Mouse (Mus musculus) small intestine, adult 2 months (tissue): ENCODE results near the gene Miox.

ENCODE experiments used
- CTCF ChIP-seq: fragments of 200-500 bp; IDR thresholded peaks from 2 replicates; pipeline ENCODE4 v1.5.1; 2012; ENCODE audit warnings: low read depth, mild to moderate bottlenecking, control low read depth, inconsistent platforms, low read length, moderate library complexity, mixed read lengths; ENCODE audit not compliant: insufficient replicate concordance, insufficient read length; ENCODE audit errors: extremely low read depth
- POLR2A ChIP-seq: fragments of 200-500 bp; IDR thresholded peaks from 2 replicates; pipeline ENCODE4 v1.6.1; 2012; ENCODE audit warnings: low read depth, mild to moderate bottlenecking, control low read depth, inconsistent platforms, low read length, moderate library complexity

GRCm38 (mm10) chr15:89372536-89372935, 38.3 kb downstream of the Miox start:
- TF ChIP-seq POLR2A: no peak
- TF ChIP-seq CTCF: no peak
